Mouse (Mus musculus) 3134 (cell line): ENCODE data around the gene 4632433K11Rik.
A peak's percentile ranks its signal among the peaks of the same experiment; 100 is the strongest.
"Not testable (repeated sequence)": the region's sequence is repeated elsewhere in the genome, so short reads cannot be mapped to it uniquely, and the experiment has no call there.

Source experiments
- DNase-seq: peaks from one replicate; pipeline ENCODE4 v3.0.0-alpha.2; 2011; ENCODE audit warnings: low spot score; ENCODE audit not compliant: insufficient read length; ENCODE audit errors: extremely low read depth

4632433K11Rik gene

GRCm38 (mm10) chr7:5053456-5054179 lies 19.7 kb downstream of the 4632433K11Rik start:
- no peak for DNase-seq

- no peak for DNase-seq
Measured at GRCm38 (mm10) chr7:5056651-5057263, 22.8 kb downstream of the 4632433K11Rik start.

- DNase-seq, result no peak
Measured at GRCm38 (mm10) chr7:5057381-5057780, 23.5 kb downstream of the 4632433K11Rik start.

- no peak for DNase-seq
Measured at GRCm38 (mm10) chr7:5057804-5058203, 23.9 kb downstream of the 4632433K11Rik start.

GRCm38 (mm10) chr7:5058631-5059030 lies 24.7 kb downstream of the 4632433K11Rik start:
- no peak for DNase-seq

- DNase-seq, result no peak
Measured at GRCm38 (mm10) chr7:5059421-5059820, 25.5 kb downstream of the 4632433K11Rik start.

- peak; percentile 83 for DNase-seq
Measured at GRCm38 (mm10) chr7:5060239-5060731, 26.4 kb downstream of the 4632433K11Rik start.

GRCm38 (mm10) chr7:5060944-5061773 lies 27.2 kb downstream of the 4632433K11Rik start:
- peak; percentile 94 for DNase-seq

- peak; percentile 92 for DNase-seq
Measured at GRCm38 (mm10) chr7:5061774-5062359, 27.9 kb downstream of the 4632433K11Rik start, which contains the start of gene U2af2. Gene U2af2, plus strand, starts transcription at chr7:5062143.

GRCm38 (mm10) chr7:5062360-5063001 lies 28.6 kb downstream of the 4632433K11Rik start:
- peak; percentile 90 for DNase-seq

- no peak for DNase-seq
Measured at GRCm38 (mm10) chr7:5064886-5065285, 31.0 kb downstream of the 4632433K11Rik start.

GRCm38 (mm10) chr7:5073586-5073985 lies 39.7 kb downstream of the 4632433K11Rik start:
- DNase-seq, result no peak

- DNase-seq, result no peak
Measured at GRCm38 (mm10) chr7:5074984-5075383, 41.1 kb downstream of the 4632433K11Rik start.

- DNase-seq, result no peak
Measured at GRCm38 (mm10) chr7:5076931-5077330, 43.0 kb downstream of the 4632433K11Rik start.

GRCm38 (mm10) chr7:5079365-5080009 lies 45.6 kb downstream of the 4632433K11Rik start:
- not testable (repeated sequence) for DNase-seq

GRCm38 (mm10) chr7:5080010-5080751 lies 46.3 kb downstream of the 4632433K11Rik start, which contains the start of gene Epn1:
Gene Epn1, plus strand, starts transcription at chr7:5080235.
- peak; percentile 79 for DNase-seq

- DNase-seq, result no peak
Measured at GRCm38 (mm10) chr7:5080815-5081214, 46.9 kb downstream of the 4632433K11Rik start.

- no peak for DNase-seq
Measured at GRCm38 (mm10) chr7:5081241-5081640, 47.3 kb downstream of the 4632433K11Rik start.

GRCm38 (mm10) chr7:5081939-5082338 lies 48.0 kb downstream of the 4632433K11Rik start:
- DNase-seq, result no peak
